Mouse (Mus musculus) MEL (cell line): ENCODE results near the gene Ddx59. TPM values are rescaled to one million over a fixed set of nuclear protein-coding genes. Genes with fewer than 3 reads are reported as not detected.

ENCODE experiments used
- DNase-seq: peaks from one replicate; pipeline ENCODE4 v3.0.0; 2011; ENCODE audit warnings: low read depth, low spot score
- H3K27ac ChIP-seq: 2 replicates; pipeline ENCODE4 v1.5.1; 2012; ENCODE audit warnings: low read depth, mild to moderate bottlenecking, control low read depth, low read length, moderate library complexity; ENCODE audit not compliant: control insufficient read depth
- H3K27me3 ChIP-seq, 2 experiments: fragments of 150-350 bp in 1 of 2; sonication (generic) in 1 of 2; 2 replicates each; pipeline ENCODE4 v1.6.1; 2012; ENCODE audit warnings: low read length in 2 of 2, mild to moderate bottlenecking in 2 of 2, improper control_type of control experiment in 1 of 2, moderate library complexity in 1 of 2; ENCODE audit not compliant: insufficient read depth in 2 of 2, control insufficient read depth in 1 of 2
- H3K36me3 ChIP-seq, 2 experiments: 2 replicates each; pipeline ENCODE4 v1.6.1; 2012 to 2014; ENCODE audit warnings: low read length in 2 of 2, improper control_type of control experiment in 1 of 2, inconsistent platforms in 1 of 2, mild to moderate bottlenecking in 1 of 2; ENCODE audit not compliant: insufficient read depth in 2 of 2, control insufficient read depth in 1 of 2
- H3K4me1 ChIP-seq, 2 experiments: fragments of 150-350 bp in 1 of 2; sonication (generic) in 1 of 2; 2 replicates each; pipeline ENCODE4 v1.6.1; 2012; ENCODE audit warnings: low read length in 2 of 2, improper control_type of control experiment in 1 of 2, mild to moderate bottlenecking in 1 of 2; ENCODE audit not compliant: insufficient read depth in 2 of 2, control insufficient read depth in 1 of 2
- H3K4me3 ChIP-seq, 2 experiments: fragments of 150-350 bp in 1 of 2; sonication (generic) in 1 of 2; 2 replicates each; pipeline ENCODE4 v1.5.1; 2012; ENCODE audit warnings: low read depth in 2 of 2, low read length in 2 of 2, mild to moderate bottlenecking in 2 of 2, moderate library complexity in 2 of 2, control low read depth in 1 of 2, improper control_type of control experiment in 1 of 2; ENCODE audit not compliant: control insufficient read depth in 1 of 2, insufficient read depth in 1 of 2
- H3K79me2 ChIP-seq: 2 replicates; pipeline ENCODE4 v1.6.1; 2012; ENCODE audit warnings: mild to moderate bottlenecking, low read length, moderate library complexity; ENCODE audit not compliant: control insufficient read depth, poor library complexity, insufficient read depth
- H3K9ac ChIP-seq: 2 replicates; pipeline ENCODE4 v1.6.1; 2012; ENCODE audit warnings: low read depth, mild to moderate bottlenecking, control low read depth, low read length, moderate library complexity; ENCODE audit not compliant: control insufficient read depth, poor library complexity, severe bottlenecking
- H3K9me3 ChIP-seq: fragments of 150-350 bp; sonication (generic); replicated peaks from 2 replicates; pipeline ENCODE4 v1.6.1; 2012; ENCODE audit warnings: mild to moderate bottlenecking, low read length, improper control_type of control experiment, moderate library complexity; ENCODE audit not compliant: insufficient read depth
- ELF1 ChIP-seq: IDR thresholded peaks from 2 replicates; pipeline ENCODE4 v1.6.1; 2014; ENCODE audit warnings: low read depth, mild to moderate bottlenecking, inconsistent platforms, low read length, improper control_type of control experiment, moderate library complexity
- GABPA ChIP-seq: IDR thresholded peaks from 2 replicates; pipeline ENCODE4 v1.6.1; 2012; ENCODE audit warnings: low read depth, mild to moderate bottlenecking, inconsistent platforms, low read length, improper control_type of control experiment, moderate library complexity
- MYB ChIP-seq: IDR thresholded peaks from 2 replicates; pipeline ENCODE4 v1.6.1; 2011; ENCODE audit warnings: mild to moderate bottlenecking, low read depth, low read length, improper control_type of control experiment
- RAD21 ChIP-seq: IDR thresholded peaks from 2 replicates; pipeline ENCODE4 v1.6.1; 2011; ENCODE audit warnings: mild to moderate bottlenecking, low read depth, low read length, improper control_type of control experiment
- SMC3 ChIP-seq: IDR thresholded peaks from 2 replicates; pipeline ENCODE4 v1.6.1; 2011; ENCODE audit warnings: low read depth, low read length, improper control_type of control experiment
- TBP ChIP-seq: IDR thresholded peaks from 2 replicates; pipeline ENCODE4 v1.8.0; 2011; ENCODE audit warnings: low read depth, low read length, improper control_type of control experiment
- TCF12 ChIP-seq: IDR thresholded peaks from 2 replicates; pipeline ENCODE4 v1.6.1; 2014; ENCODE audit warnings: low read depth, mild to moderate bottlenecking, inconsistent platforms, low read length, improper control_type of control experiment, moderate library complexity
- polyA plus RNA-seq, 2 experiments: library from polyadenylated mRNA; stranded (reverse) in 1 of 2; unstranded in 1 of 2; fragments of >175 nt in 1 of 2; fragments of >200 nt in 1 of 2; gene quantifications; 2 replicates each; pipeline versions ENCODE4 v1.2.1 to v1.2.4; 2012; ENCODE audit warnings: low replicate concordance in 2 of 2, low read depth in 1 of 2; ENCODE audit not compliant: insufficient read length in 2 of 2, insufficient read depth in 1 of 2, missing spikeins in 1 of 2
- total RNA-seq: library from RNA; depleted of rRNA; stranded (reverse); fragments of 300-350 nt; gene quantifications from 2 replicates; pipeline ENCODE4 v1.2.3, GENCODE M21; 2012; rRNA removed

Gene Ddx59
- total and polyA plus RNA-seq, 3 experiments, result 6.0 to 6.9 TPM; not detected in 1

GRCm38 (mm10) chr1:136470471-136470870, 55.4 kb downstream of the Ddx59 start:
- no peak for DNase-seq
- Histone ChIP-seq H3K9ac (no peak overlapping the region), H3K4me3 (no peak overlapping the region), H3K36me3 (peaks cover 13 to 17% of the 10 kb centered on the region in 2 experiments), H3K27ac (no peak overlapping the region), H3K79me2 (peaks cover 23% of the 10 kb centered on the region), H3K27me3 (no peaks in the 10 kb centered on the region), H3K9me3 (no peaks in the 10 kb centered on the region), H3K4me1 (peaks cover 4 to 11% of the 10 kb centered on the region in 2 experiments)
- TF ChIP-seq MYB (no peak), SMC3 (no peak), TBP (no peak), TCF12 (no peak), ELF1 (no peak), GABPA (no peak), RAD21 (no peak)

Other genes starting within 250 kb of the Ddx59 start
- gene Mroh3, start 202.4 kb upstream of the Ddx59 start, total RNA-seq, result not detected in 2 replicates
- not detected for gene Mroh3, start 202.4 kb upstream of the Ddx59 start, polyA plus RNA-seq
- 0.12 and 0.13 TPM in 2 replicates for gene Inava, start 181.0 kb upstream of the Ddx59 start, total RNA-seq
- under 1 TPM in 1 of 2 experiments, not detected in 1; 0.65 TPM for gene Inava, start 181.0 kb upstream of the Ddx59 start, polyA plus RNA-seq
- not detected in 2 replicates for gene Gpr25, start 154.4 kb upstream of the Ddx59 start, total RNA-seq
- gene Gpr25, start 154.4 kb upstream of the Ddx59 start, polyA plus RNA-seq, result not detected
- gene Camsap2, start 69.2 kb upstream of the Ddx59 start, total RNA-seq, result 7.0 and 7.6 TPM in 2 replicates
- gene Camsap2, start 69.2 kb upstream of the Ddx59 start, polyA plus RNA-seq, result 10 to 100 TPM; 10.7 to 38.3 TPM
- gene Kif14, start 51.1 kb downstream of the Ddx59 start, total RNA-seq, result 6.5 and 9.5 TPM in 2 replicates
- 10 to 100 TPM in 1 of 2 experiments, not detected in 1; 15.8 TPM for gene Kif14, start 51.1 kb downstream of the Ddx59 start, polyA plus RNA-seq
- gene Zfp281, start 209.6 kb downstream of the Ddx59 start, total RNA-seq, result 11.0 and 12.4 TPM in 2 replicates
- gene Zfp281, start 209.6 kb downstream of the Ddx59 start, polyA plus RNA-seq, result 10 to 100 TPM in 1 of 2 experiments, not detected in 1; 10.5 TPM